Mouse (Mus musculus) retina, embryonic 14.5 days (tissue): ENCODE data around the gene Spag16.

Experiments
- DNase-seq: peaks from one replicate; pipeline ENCODE4 v3.0.0-alpha.2; 2015; ENCODE audit warnings: low spot score

Spag16 gene

DNA sequence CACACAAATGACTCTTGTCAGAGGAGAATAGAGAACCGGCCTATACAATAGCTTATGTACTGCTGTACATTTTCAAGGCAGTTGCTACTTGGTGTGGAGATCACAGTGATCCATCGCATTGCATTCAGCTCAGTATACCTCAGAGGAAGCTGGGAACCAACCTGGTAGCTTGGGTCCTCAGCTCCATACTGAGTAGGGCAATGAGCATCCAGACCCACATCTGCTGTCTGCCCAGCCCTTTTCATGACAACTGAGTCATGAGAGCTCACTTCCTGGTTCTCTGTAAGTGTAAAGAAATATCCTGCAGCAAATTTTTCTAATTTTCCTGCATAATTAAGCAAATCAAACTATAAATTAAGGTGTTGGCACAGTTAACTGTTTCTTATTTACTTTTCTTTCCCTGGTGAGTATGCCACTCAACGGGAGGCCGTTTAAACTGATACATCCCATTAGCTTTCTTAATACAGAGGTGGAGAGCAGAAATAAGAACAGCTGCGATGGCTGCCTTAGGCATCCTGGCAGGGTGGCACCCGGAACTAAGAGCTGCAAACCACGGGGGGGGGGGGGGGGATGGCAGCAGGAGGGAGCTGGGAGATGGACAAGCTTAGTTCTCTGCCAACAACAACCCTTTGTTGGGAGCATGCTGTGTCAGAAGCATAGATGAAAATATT is 255.6 kb downstream of the Spag16 start:
- DNase-seq, result no peak

GRCm38 (mm10) chr1:70104683-70105082 is 277.9 kb downstream of the Spag16 start:
- DNase-seq, result no peak

- no peak for DNase-seq
Measured at GRCm38 (mm10) chr1:70116212-70116982, 289.6 kb downstream of the Spag16 start.

GRCm38 (mm10) chr1:70128035-70128434 is 301.3 kb downstream of the Spag16 start:
- DNase-seq, result peak; percentile 40

DNA sequence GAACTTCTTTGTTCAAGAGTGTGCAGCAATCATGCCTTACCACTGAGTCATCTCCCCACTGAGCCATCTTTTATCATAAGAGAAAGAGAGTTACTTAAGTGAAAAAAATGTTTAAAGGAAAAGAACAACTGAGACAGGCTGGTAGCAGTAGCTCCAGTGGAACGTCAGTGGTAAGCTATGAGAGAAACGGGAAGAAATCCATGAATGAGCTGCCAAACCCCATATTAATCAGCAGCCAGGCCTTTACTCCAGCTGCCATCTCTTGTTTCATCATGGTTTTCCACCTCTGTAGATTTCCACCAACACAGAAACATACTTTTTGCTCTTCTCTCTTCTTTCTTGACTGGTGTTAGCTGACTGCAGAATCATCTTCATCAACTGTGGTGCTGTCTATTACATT is 308.8 kb downstream of the Spag16 start:
- DNase-seq, result peak; percentile 32

- no peak for DNase-seq
Measured at GRCm38 (mm10) chr1:70165343-70166158, 338.8 kb downstream of the Spag16 start.

DNA sequence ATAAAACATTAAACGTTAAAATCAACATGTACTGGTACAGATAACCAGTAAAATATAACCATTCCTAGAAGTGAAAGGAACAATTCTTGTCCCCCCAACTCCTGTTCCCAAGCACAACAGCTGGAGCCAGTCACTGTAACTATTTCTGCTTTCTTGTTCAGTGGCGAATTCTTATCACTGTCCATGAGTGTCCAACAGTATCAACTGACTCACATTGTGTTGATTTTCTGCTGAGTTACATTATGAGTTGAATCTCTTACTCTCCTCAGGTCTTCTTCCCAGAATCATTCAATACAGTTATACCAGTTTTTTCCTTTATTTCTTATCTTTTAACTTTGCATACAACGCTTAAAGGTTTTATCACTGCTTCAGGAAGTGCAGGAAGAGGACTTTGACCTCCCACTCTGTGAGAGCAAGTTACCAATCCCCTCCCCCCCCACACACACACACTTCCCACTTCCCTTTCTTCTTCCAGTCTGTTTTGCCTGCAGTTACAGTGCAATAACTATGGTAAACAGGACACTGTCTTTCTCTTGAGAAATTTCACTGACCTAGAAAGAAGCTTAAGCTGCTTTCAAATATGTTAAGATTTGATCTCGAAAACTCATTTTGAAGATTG is 353.5 kb downstream of the Spag16 start:
- DNase-seq, result no peak

- peak; percentile 51 for DNase-seq
Measured at GRCm38 (mm10) chr1:70264815-70265214, 438.0 kb downstream of the Spag16 start.

GRCm38 (mm10) chr1:70265920-70266505 is 439.2 kb downstream of the Spag16 start:
- DNase-seq, result peak; percentile 20

GRCm38 (mm10) chr1:70270139-70270538 is 443.4 kb downstream of the Spag16 start:
- DNase-seq, result peak; percentile 29

- no peak for DNase-seq
Measured at GRCm38 (mm10) chr1:70272753-70273152, 446.0 kb downstream of the Spag16 start.

- no peak for DNase-seq
Measured at GRCm38 (mm10) chr1:70279296-70279695, 452.5 kb downstream of the Spag16 start.

- DNase-seq, result no peak
Measured at GRCm38 (mm10) chr1:70283388-70283787, 456.6 kb downstream of the Spag16 start.

DNA sequence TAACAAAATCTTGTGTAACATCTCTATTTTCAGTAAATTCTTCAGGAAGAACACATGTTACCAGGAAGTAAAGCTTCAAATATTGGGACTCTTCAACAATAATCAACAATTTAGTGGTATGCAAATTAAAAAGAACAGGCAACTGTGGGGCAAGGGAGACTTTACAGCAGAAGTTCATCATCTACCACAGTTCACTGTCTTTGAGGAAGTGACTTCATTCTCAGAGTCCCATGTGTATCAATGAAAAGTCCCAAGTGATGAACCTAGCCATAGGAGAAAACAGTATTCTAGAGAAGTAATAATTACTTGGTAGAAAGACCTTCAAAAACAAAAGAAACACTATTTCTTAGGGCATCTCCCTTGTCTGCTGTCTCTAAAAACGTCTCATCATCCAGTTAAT is 457.4 kb downstream of the Spag16 start:
- no peak for DNase-seq

DNA sequence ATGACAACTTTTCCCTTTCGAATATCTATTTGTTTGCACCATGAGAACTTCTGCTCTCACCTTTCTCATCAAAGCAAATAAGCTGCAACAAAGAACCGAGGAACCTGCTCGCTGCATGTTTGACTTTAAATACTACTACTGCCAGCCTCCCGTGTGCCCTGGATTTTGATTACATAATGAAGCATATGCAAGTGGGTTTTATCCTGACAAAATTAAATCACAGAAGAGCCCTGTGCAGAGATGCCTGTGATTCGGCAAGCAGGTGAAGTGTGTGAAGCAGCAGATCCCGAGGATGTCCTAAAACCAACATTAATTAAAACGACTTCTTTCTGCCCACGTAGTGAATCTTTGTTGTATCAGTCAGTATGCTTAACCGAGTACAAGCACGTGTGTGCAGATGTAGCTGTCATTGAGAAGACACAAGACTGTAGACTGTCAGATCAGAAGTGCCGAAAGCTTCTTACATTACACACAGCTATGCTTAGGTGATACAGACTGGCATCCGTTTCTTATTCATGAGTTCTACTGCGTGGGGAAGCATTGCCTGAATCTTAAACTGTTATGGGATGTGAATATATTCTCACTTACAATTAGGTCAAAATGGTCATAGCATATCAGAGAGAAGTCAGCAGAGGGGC is 489.5 kb downstream of the Spag16 start:
- no peak for DNase-seq

- no peak for DNase-seq
Measured at GRCm38 (mm10) chr1:70320951-70321350, 494.2 kb downstream of the Spag16 start.

- no peak for DNase-seq
Measured at GRCm38 (mm10) chr1:70346179-70346578, 519.4 kb downstream of the Spag16 start.

GRCm38 (mm10) chr1:70351371-70351770 is 524.6 kb downstream of the Spag16 start:
- no peak for DNase-seq

- no peak for DNase-seq
Measured at GRCm38 (mm10) chr1:70354014-70354413, 527.2 kb downstream of the Spag16 start.

DNA sequence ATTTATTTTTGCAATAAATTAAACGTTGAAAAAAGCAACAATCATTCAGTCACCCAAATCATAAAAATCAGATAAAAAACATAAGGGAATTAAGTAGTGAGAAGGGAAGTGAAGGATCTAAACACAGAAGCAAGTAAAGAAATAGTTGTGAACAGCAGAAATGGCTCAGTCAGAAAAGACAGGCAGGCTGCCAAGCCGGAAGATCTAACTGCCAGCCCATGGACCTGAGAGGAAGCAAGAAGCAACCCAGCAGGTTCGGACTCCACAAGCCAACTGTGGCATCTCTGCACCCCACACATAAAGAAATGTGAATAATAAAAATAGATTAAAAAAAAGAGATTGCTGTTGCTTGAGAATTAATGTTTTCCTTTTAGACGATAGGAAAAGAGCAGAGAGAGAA is 545.0 kb downstream of the Spag16 start:
- DNase-seq, result no peak

GRCm38 (mm10) chr1:70380096-70380495 is 553.3 kb downstream of the Spag16 start:
- DNase-seq, result no peak
